Mouse (Mus musculus) telencephalon, adult 2 months (tissue): ENCODE measurements around the gene Atp4a.

Source experiments
- DNase-seq: peaks from one replicate; pipeline ENCODE4 v3.0.0-alpha.2; 2011; ENCODE audit warnings: low read depth, low spot score

Gene Atp4a

GRCm38 (mm10) chr7:30711942-30712341 is at the start of gene Atp4a:
TSS of gene Atp4a (plus strand) at chr7:30712209.
- no peak for DNase-seq

- DNase-seq, result peak; percentile 91
These were observed 47.3 kb upstream of the Atp4a start, which contains the start of gene Haus5 for GRCm38 (mm10) chr7:30664529-30665200. TSS of gene Haus5 (minus strand) at chr7:30664994.

- no peak for DNase-seq
These were observed 46.7 kb upstream of the Atp4a start for GRCm38 (mm10) chr7:30665321-30665720.

GRCm38 (mm10) chr7:30669229-30669628 is 42.8 kb upstream of the Atp4a start:
- no peak for DNase-seq

- no peak for DNase-seq
These were observed 40.5 kb upstream of the Atp4a start, which contains the start of gene Pmis2 for GRCm38 (mm10) chr7:30671480-30671879. TSS of gene Pmis2 (minus strand) at chr7:30671605.

GRCm38 (mm10) chr7:30678263-30678975 is 33.6 kb upstream of the Atp4a start:
- no peak for DNase-seq

GRCm38 (mm10) chr7:30681897-30682296 is 30.1 kb upstream of the Atp4a start:
- DNase-seq, result no peak

GRCm38 (mm10) chr7:30683425-30683824 is 28.6 kb upstream of the Atp4a start:
- no peak for DNase-seq

GRCm38 (mm10) chr7:30688325-30688724 is 23.7 kb upstream of the Atp4a start:
- no peak for DNase-seq

- DNase-seq, result no peak
These were observed 13.9 kb upstream of the Atp4a start for GRCm38 (mm10) chr7:30698101-30698500.

GRCm38 (mm10) chr7:30698589-30698988 is 13.4 kb upstream of the Atp4a start, which contains the start of gene 2200002J24Rik:
TSS of gene 2200002J24Rik (plus strand) at chr7:30698926.
- DNase-seq, result no peak

GRCm38 (mm10) chr7:30706214-30706882 is 5.7 kb upstream of the Atp4a start:
- DNase-seq, result no peak

- DNase-seq, result no peak
These were observed 4.6 kb upstream of the Atp4a start for GRCm38 (mm10) chr7:30707441-30707840.

- peak; percentile 36 for DNase-seq
These were observed 5.2 kb downstream of the Atp4a start for GRCm38 (mm10) chr7:30717006-30717715.

- no peak for DNase-seq
These were observed 5.7 kb downstream of the Atp4a start for GRCm38 (mm10) chr7:30717716-30718046.

- no peak for DNase-seq
These were observed 7.7 kb downstream of the Atp4a start for GRCm38 (mm10) chr7:30719669-30720068.

GRCm38 (mm10) chr7:30721286-30721685 is 9.3 kb downstream of the Atp4a start:
- DNase-seq, result no peak

- DNase-seq, result no peak
These were observed 11.4 kb downstream of the Atp4a start for GRCm38 (mm10) chr7:30723274-30723953.

- DNase-seq, result no peak
These were observed 16.2 kb downstream of the Atp4a start for GRCm38 (mm10) chr7:30728214-30728613.

- no peak for DNase-seq
These were observed 16.9 kb downstream of the Atp4a start for GRCm38 (mm10) chr7:30728739-30729395.
